Mouse (Mus musculus): Measurements from ENCODE around the gene Atg7. TPM values are rescaled to one million over a fixed set of nuclear protein-coding genes. Genes with fewer than 3 reads are reported as not detected.
"Not testable (repeated sequence)": the region's sequence is repeated elsewhere in the genome, so short reads cannot be mapped to it uniquely, and the experiment has no call there.

The Atg7 gene
- total and polyA plus RNA-seq, 2 experiments from 2014 or later = 18.9 to 19.1 TPM

GRCm38 (mm10) chr6:114883261-114883740 lies 240.4 kb downstream of the Atg7 start:
- H3K9ac ChIP-seq = peak overlapping the region; percentile 36
- H3K9me3 ChIP-seq (ENCODE audit: low read length) = no peaks in the 10 kb centered on the region
- ATAC-seq (peak; percentile 95), DNase-seq (peak; percentile 88)
- H3K4me3 ChIP-seq (ENCODE audit: low read depth, low read length) = no peak overlapping the region
- no peak for TF ChIP-seq CTCF (IDR thresholded peaks at IDR 0.05; ENCODE audit: low read depth)
- no peak overlapping the region for H3K4me2 ChIP-seq (ENCODE audit: low read depth)
- peaks cover 4% of the 10 kb centered on the region; the same call in 1 of the 2 replicates for H3K36me3 ChIP-seq (ENCODE audit: insufficient read depth)
- WGBS = 3% methylated on average over 9 of the region's 9 CpGs
- peak overlapping the region; percentile 91 for H3K27ac ChIP-seq (ENCODE audit: low read depth, low read length)
- peaks cover 27% of the 10 kb centered on the region for H3K4me1 ChIP-seq (ENCODE audit: insufficient read depth)
- H3K27me3 ChIP-seq (ENCODE audit: insufficient read depth, low read length) = no peaks in the 10 kb centered on the region

- no peaks in the 10 kb centered on the region for H3K27me3 ChIP-seq (ENCODE audit: insufficient read depth, low read length)
- no peak for DNase-seq
- no peak overlapping the region; the same call in 1 of the 2 replicates for H3K27ac ChIP-seq (ENCODE audit: low read depth, low read length)
- TF ChIP-seq CTCF (IDR thresholded peaks at IDR 0.05; ENCODE audit: low read depth) = no peak
- no peak overlapping the region for H3K9ac ChIP-seq
- no peak overlapping the region for H3K4me3 ChIP-seq (ENCODE audit: low read depth, low read length)
- no peak overlapping the region for H3K4me2 ChIP-seq (ENCODE audit: low read depth)
- no peak for ATAC-seq
- no peaks in the 10 kb centered on the region for H3K9me3 ChIP-seq (ENCODE audit: low read length)
- H3K36me3 ChIP-seq (ENCODE audit: insufficient read depth) = peaks cover 4% of the 10 kb centered on the region; the same call in 1 of the 2 replicates
- 75% methylated on average over 5 of the region's 5 CpGs for WGBS
- H3K4me1 ChIP-seq (ENCODE audit: insufficient read depth) = peaks cover 30% of the 10 kb centered on the region
These were observed 242.2 kb downstream of the Atg7 start for GRCm38 (mm10) chr6:114885129-114885528.

GRCm38 (mm10) chr6:114886012-114886411 lies 243.1 kb downstream of the Atg7 start:
- 92% methylated on average over 6 of the region's 6 CpGs for WGBS

GRCm38 (mm10) chr6:114886504-114887361 lies 243.8 kb downstream of the Atg7 start:
- H3K4me1 ChIP-seq (ENCODE audit: insufficient read depth) = peaks cover 39% of the 10 kb centered on the region
- DNase-seq = no peak
- no peak overlapping the region for H3K9ac ChIP-seq
- no peak for TF ChIP-seq CTCF (IDR thresholded peaks at IDR 0.05; ENCODE audit: low read depth)
- H3K27ac ChIP-seq (ENCODE audit: low read depth, low read length) = no peak overlapping the region
- H3K4me2 ChIP-seq (ENCODE audit: low read depth) = no peak overlapping the region
- H3K9me3 ChIP-seq (ENCODE audit: low read length) = no peaks in the 10 kb centered on the region
- H3K36me3 ChIP-seq (ENCODE audit: insufficient read depth) = peaks cover 4% of the 10 kb centered on the region; the same call in 1 of the 2 replicates
- 65% methylated on average over 11 of the region's 11 CpGs for WGBS
- H3K27me3 ChIP-seq (ENCODE audit: insufficient read depth, low read length) = no peaks in the 10 kb centered on the region
- no peak overlapping the region for H3K4me3 ChIP-seq (ENCODE audit: low read depth, low read length)
- no peak for ATAC-seq

More at GRCm38 (mm10) chr6:114886012-114886411, 243.1 kb downstream of the Atg7 start:
- H3K27ac ChIP-seq (ENCODE audit: low read depth, low read length) = no peak overlapping the region
- no peak for TF ChIP-seq CTCF (IDR thresholded peaks at IDR 0.05; ENCODE audit: low read depth)
- H3K9ac ChIP-seq = no peak overlapping the region
- ATAC-seq (no peak), DNase-seq (no peak)
- peaks cover 35% of the 10 kb centered on the region for H3K4me1 ChIP-seq (ENCODE audit: insufficient read depth)
- no peaks in the 10 kb centered on the region for H3K27me3 ChIP-seq (ENCODE audit: insufficient read depth, low read length)
- no peak overlapping the region for H3K4me2 ChIP-seq (ENCODE audit: low read depth)
- H3K36me3 ChIP-seq (ENCODE audit: insufficient read depth) = peaks cover 4% of the 10 kb centered on the region; the same call in 1 of the 2 replicates
- H3K4me3 ChIP-seq (ENCODE audit: low read depth, low read length) = no peak overlapping the region
- no peaks in the 10 kb centered on the region for H3K9me3 ChIP-seq (ENCODE audit: low read length)

- peaks cover 4% of the 10 kb centered on the region; the same call in 1 of the 2 replicates for H3K36me3 ChIP-seq (ENCODE audit: insufficient read depth)
- H3K27me3 ChIP-seq (ENCODE audit: insufficient read depth, low read length) = no peaks in the 10 kb centered on the region
- WGBS = 7% methylated on average over 13 of the region's 13 CpGs
- 0 out of 2 replicates have a peak overlapping the region, but pooled peaks have one; percentile 25 for H3K9ac ChIP-seq
- H3K27ac ChIP-seq (ENCODE audit: low read depth, low read length) = peak overlapping the region; percentile 70
- TF ChIP-seq CTCF (IDR thresholded peaks at IDR 0.05; ENCODE audit: low read depth) = peak; percentile 59
- H3K4me3 ChIP-seq (ENCODE audit: low read depth, low read length) = no peak overlapping the region
- peak; percentile 68 for DNase-seq
- no peaks in the 10 kb centered on the region for H3K9me3 ChIP-seq (ENCODE audit: low read length)
- ATAC-seq = peak; percentile 76
- H3K4me2 ChIP-seq (ENCODE audit: low read depth) = peak overlapping the region; percentile 17; the same call in 1 of the 2 replicates
- H3K4me1 ChIP-seq (ENCODE audit: insufficient read depth) = peaks cover 40% of the 10 kb centered on the region
These were observed 246.0 kb downstream of the Atg7 start for GRCm38 (mm10) chr6:114888922-114889321.

- Histone ChIP-seq H3K4me2 (ENCODE audit: low read depth) (peak overlapping the region; percentile 25; the same call in 1 of the 2 replicates), H3K4me1 (ENCODE audit: insufficient read depth) (peaks cover 40% of the 10 kb centered on the region)
- not testable (repeated sequence) for DNase-seq; ATAC-seq; H3K4me3 ChIP-seq (ENCODE audit: low read depth, low read length); H3K9ac ChIP-seq; H3K36me3 ChIP-seq (ENCODE audit: insufficient read depth); H3K27me3 ChIP-seq (ENCODE audit: insufficient read depth, low read length); H3K9me3 ChIP-seq (ENCODE audit: low read length); H3K27ac ChIP-seq (ENCODE audit: low read depth, low read length)
- 35% methylated on average over 3 of the region's 3 CpGs for WGBS
These were observed 247.1 kb downstream of the Atg7 start for GRCm38 (mm10) chr6:114889971-114890370.

Measured in forebrain, postnatal 0 days (tissue).